18 mouse cellular contexts compared by ENCODE assay signal in genomic region chr2:101925591-101926188, GRCm38 (mm10). TPM values are rescaled to one million over a fixed set of nuclear protein-coding genes. Genes with fewer than 3 reads are reported as not detected.
DNase-seq lines count a peak whose midpoint lies in the region; ATAC-seq and TF ChIP-seq lines count a peak whose summit lies in the region.
"Had no signal": no experiment of that assay in that cellular context is flagged by ENCODE, and none has a peak within 500 bp of the region (broad histone marks: within the 10 kb centered on the region; RNA-seq: fewer than 3 reads in every experiment).

No protein-coding gene starts in this region.

- H3K4me1 ChIP-seq in liver, embryonic 11.5 days (replicated peaks; ENCODE audit: control insufficient read depth, insufficient read depth, low read length), result no peaks in the 10 kb centered on the region
- H3K4me1 ChIP-seq in liver, postnatal 0 days (ENCODE audit: insufficient read depth), result peaks cover 4% of the 10 kb centered on the region; the same call in 1 of the 2 replicates
- no peaks in the 10 kb centered on the region for H3K4me1 ChIP-seq in hindbrain, embryonic 11.5 days (replicated peaks; ENCODE audit: control insufficient read depth, insufficient read depth, low read length)
- peaks cover 14% of the 10 kb centered on the region for H3K4me1 ChIP-seq in midbrain, embryonic 13.5 days (replicated peaks)
- H3K4me1 ChIP-seq: kidney, embryonic 15.5 days; limb, embryonic 15.5 days had no signal

- no peaks in the 10 kb centered on the region for H3K36me3 ChIP-seq in liver, embryonic 11.5 days (ENCODE audit: control insufficient read depth, insufficient read depth, low read length)
- no peaks in the 10 kb centered on the region for H3K36me3 ChIP-seq in liver, postnatal 0 days (replicated peaks; ENCODE audit: insufficient read depth, low read length)
- H3K36me3 ChIP-seq in hindbrain, embryonic 11.5 days (ENCODE audit: control insufficient read depth, insufficient read depth, low read length), result no peaks in the 10 kb centered on the region
- H3K36me3 ChIP-seq in midbrain, embryonic 13.5 days, result no peaks in the 10 kb centered on the region
- H3K36me3 ChIP-seq: kidney, embryonic 15.5 days; limb, embryonic 15.5 days; neural tube, embryonic 13.5 days had no signal

- H3K4me2 ChIP-seq in liver, embryonic 11.5 days, result no peak overlapping the region
- H3K4me2 ChIP-seq in liver, postnatal 0 days (ENCODE audit: low read depth, low read length), result no peak overlapping the region
- no peak overlapping the region for H3K4me2 ChIP-seq in hindbrain, embryonic 11.5 days (replicated peaks; ENCODE audit: low read depth, low read length)
- H3K4me2 ChIP-seq in midbrain, embryonic 13.5 days (replicated peaks), result peak overlapping the region; percentile 19; the same call in 1 of the 2 replicates
- H3K4me2 ChIP-seq: kidney, embryonic 15.5 days; limb, embryonic 15.5 days; neural tube, embryonic 13.5 days had no signal

- H3K9me3 ChIP-seq in liver, embryonic 11.5 days (ENCODE audit: control insufficient read depth, low read length), result no peaks in the 10 kb centered on the region
- no peaks in the 10 kb centered on the region for H3K9me3 ChIP-seq in liver, postnatal 0 days (ENCODE audit: low read length)
- H3K9me3 ChIP-seq in hindbrain, embryonic 11.5 days (ENCODE audit: control insufficient read depth, low read length), result no peaks in the 10 kb centered on the region
- H3K9me3 ChIP-seq in midbrain, embryonic 13.5 days, result no peaks in the 10 kb centered on the region
- H3K9me3 ChIP-seq: kidney, embryonic 15.5 days; limb, embryonic 15.5 days had no signal

- H3K4me3 ChIP-seq in liver, embryonic 11.5 days (ENCODE audit: low read depth, low read length), result no peak overlapping the region
- H3K4me3 ChIP-seq in liver, postnatal 0 days (ENCODE audit: low read depth, low read length), result no peak overlapping the region
- no peak overlapping the region for H3K4me3 ChIP-seq in hindbrain, embryonic 11.5 days (ENCODE audit: low read depth, low read length)
- no peak overlapping the region for H3K4me3 ChIP-seq in midbrain, embryonic 13.5 days (replicated peaks)
- H3K4me3 ChIP-seq: kidney, embryonic 15.5 days; limb, embryonic 15.5 days; neural tube, embryonic 13.5 days had no signal

- 80% methylated on average over 12 of the region's 12 CpGs for WGBS in liver, embryonic 11.5 days
- WGBS in liver, postnatal 0 days (ENCODE audit: insufficient replicate concordance), result 83% methylated on average over 12 of the region's 12 CpGs
- 56% methylated on average over 12 of the region's 12 CpGs for WGBS in hindbrain, embryonic 11.5 days
- WGBS in midbrain, embryonic 13.5 days, result 19% methylated on average over 12 of the region's 12 CpGs

- H3K9ac ChIP-seq in liver, embryonic 11.5 days (ENCODE audit: low read depth, low read length), result no peak overlapping the region
- no peak overlapping the region for H3K9ac ChIP-seq in liver, postnatal 0 days (replicated peaks)
- H3K9ac ChIP-seq in hindbrain, embryonic 11.5 days (ENCODE audit: low read depth, low read length), result no peak overlapping the region
- H3K9ac ChIP-seq in midbrain, embryonic 13.5 days (replicated peaks), result no peak overlapping the region
- H3K9ac ChIP-seq: kidney, embryonic 15.5 days; limb, embryonic 15.5 days; neural tube, embryonic 13.5 days had no signal

- H3K27ac ChIP-seq in liver, embryonic 11.5 days (ENCODE audit: low read depth, low read length), result no peak overlapping the region
- no peak overlapping the region for H3K27ac ChIP-seq in liver, postnatal 0 days (ENCODE audit: low read depth)
- no peak overlapping the region for H3K27ac ChIP-seq in hindbrain, embryonic 11.5 days (ENCODE audit: low read depth, low read length)
- 0 out of 2 replicates have a peak overlapping the region, but pooled peaks have one; percentile 22 for H3K27ac ChIP-seq in midbrain, embryonic 13.5 days
- H3K27ac ChIP-seq: kidney, embryonic 15.5 days; limb, embryonic 15.5 days; neural tube, embryonic 13.5 days had no signal

- DNase-seq in liver, embryonic 11.5 days (ENCODE audit: low spot score), result peak; percentile 17
- no peak for DNase-seq in liver, postnatal 0 days
- peak; percentile 32 for DNase-seq in hindbrain, embryonic 11.5 days (ENCODE audit: low spot score)
- no peak for DNase-seq in right cerebral cortex, postnatal 36 days (ENCODE audit: low spot score in 2 of 2)
- DNase-seq in adrenal gland, adult 8-10 months, result no peak
- no peak for DNase-seq in layer of hippocampus, postnatal 10 days (ENCODE audit: low spot score in 2 of 2)
- DNase-seq: B cell, adult 2 months; cerebellum, adult 9-11 months; embryo, embryonic 11 days; gastrocnemius, postnatal 25 days; lung, postnatal 10 days; right cerebral cortex, postnatal 25 days; thymus, adult 2 months had no signal

- no peak for ATAC-seq in liver, embryonic 11.5 days (replicated peaks; ENCODE audit: low FRiP score)
- no peak for ATAC-seq in liver, postnatal 0 days
- 0 out of 2 replicates have a peak, but pooled peaks have one; percentile 40 for ATAC-seq in hindbrain, embryonic 11.5 days (ENCODE audit: low FRiP score)
- ATAC-seq in midbrain, embryonic 13.5 days, result peak; percentile 62
- ATAC-seq: intestine, postnatal 0 days had no signal

- no peak for TF ChIP-seq CTCF in liver, postnatal 0 days (IDR thresholded peaks at IDR 0.05; ENCODE audit: low read depth)

- H3K27me3 ChIP-seq in liver, embryonic 11.5 days (replicated peaks; ENCODE audit: control insufficient read depth, insufficient read depth, low read length), result no peaks in the 10 kb centered on the region
- no peaks in the 10 kb centered on the region for H3K27me3 ChIP-seq in liver, postnatal 0 days (ENCODE audit: insufficient read depth, low read length)
- no peaks in the 10 kb centered on the region for H3K27me3 ChIP-seq in hindbrain, embryonic 11.5 days (ENCODE audit: control insufficient read depth, insufficient read depth, low read length)
- H3K27me3 ChIP-seq in midbrain, embryonic 13.5 days, result no peaks in the 10 kb centered on the region
- H3K27me3 ChIP-seq: kidney, embryonic 15.5 days; limb, embryonic 15.5 days; neural tube, embryonic 13.5 days had no signal

- no peak for TF ChIP-seq EP300 in liver, postnatal 0 days (IDR thresholded peaks at IDR 0.05; ENCODE audit: low read depth)

RNA-seq across cellular contexts. Expression of gene Commd9, which starts 39.6 kb away (rescaled TPM):
- 46.1 and 47.6 TPM in 2 replicates for polyA plus RNA-seq in liver, embryonic 11.5 days (2014; fragmentation: Nextera tagmentation; extraction: Ambion mirVana)
- polyA plus RNA-seq in liver, postnatal 0 days (2015; fragmentation: Nextera tagmentation; extraction: Ambion mirVana), result 20.6 and 23.6 TPM in 2 replicates
- 78.2 and 79.3 TPM in 2 replicates for polyA plus RNA-seq in hindbrain, embryonic 11.5 days (2014; fragmentation: Nextera tagmentation; extraction: Ambion mirVana)
- 103 and 106 TPM in 2 replicates for polyA plus RNA-seq in midbrain, embryonic 13.5 days (2015; fragmentation: Nextera tagmentation; extraction: Ambion mirVana)
- 10 to 100 TPM; 42.1 to 54.8 (median 44.4) TPM for total RNA-seq in adrenal gland, adult 8-10 months (2022)
- total RNA-seq in layer of hippocampus, postnatal 10 days (2021), result 10 to 100 TPM; 39.1 to 39.3 TPM

RNA-seq across cellular contexts. Expression of gene Prr5l, which starts 42.9 kb away (rescaled TPM):
- polyA plus RNA-seq in liver, embryonic 11.5 days (2014; fragmentation: Nextera tagmentation; extraction: Ambion mirVana), result 8.5 and 8.9 TPM in 2 replicates
- polyA plus RNA-seq in liver, postnatal 0 days (2015; fragmentation: Nextera tagmentation; extraction: Ambion mirVana), result 2.9 and 4.0 TPM in 2 replicates
- 12.2 and 13.2 TPM in 2 replicates for polyA plus RNA-seq in hindbrain, embryonic 11.5 days (2014; fragmentation: Nextera tagmentation; extraction: Ambion mirVana)
- polyA plus RNA-seq in midbrain, embryonic 13.5 days (2015; fragmentation: Nextera tagmentation; extraction: Ambion mirVana), result 7.7 and 9.3 TPM in 2 replicates
- total RNA-seq in adrenal gland, adult 8-10 months (2022), result 1 to 10 TPM; 3.7 to 9.2 (median 4.7) TPM
- 1 to 10 TPM; 2.9 to 5.5 TPM for total RNA-seq in layer of hippocampus, postnatal 10 days (2021)

Comparison
In these comparisons a context has a peak if more than half of its experiments do, and no peak if none do; other contexts are left out.
1. DNase-seq: peak in liver, embryonic 11.5 days (single experiment) and hindbrain, embryonic 11.5 days (single experiment); none in liver, postnatal 0 days (single experiment), right cerebral cortex, postnatal 36 days (0 of 2), adrenal gland, adult 8-10 months (single experiment) and layer of hippocampus, postnatal 10 days (0 of 2).
2. ATAC-seq: peak in hindbrain, embryonic 11.5 days (single experiment) and midbrain, embryonic 13.5 days (single experiment); none in liver, embryonic 11.5 days (single experiment) and liver, postnatal 0 days (single experiment).